Mouse (Mus musculus) MEL (cell line): ENCODE results near the gene Ptchd1.

ENCODE experiments used
- CHD2 ChIP-seq: IDR thresholded peaks from 2 replicates; pipeline ENCODE4 v1.6.1; 2011; ENCODE audit warnings: low read length, improper control_type of control experiment
- CTCF ChIP-seq, 3 experiments: IDR thresholded peaks in 2 of 3; conservative IDR thresholded peaks in 1 of 3; 2 replicates each; pipeline ENCODE4 v1.5.1; 2011 to 2012; ENCODE audit warnings: low read length in 3 of 3, low read depth in 2 of 3, mild to moderate bottlenecking in 2 of 3, improper control_type of control experiment in 1 of 3, inconsistent platforms in 1 of 3, mixed read lengths in 1 of 3, moderate library complexity in 1 of 3; ENCODE audit not compliant: control insufficient read depth in 1 of 3, insufficient read depth in 1 of 3, poor library complexity in 1 of 3, severe bottlenecking in 1 of 3
- EP300 ChIP-seq, 2 experiments: IDR thresholded peaks; 2 replicates each; pipeline ENCODE4 v1.6.1; 2011; ENCODE audit warnings: improper control_type of control experiment in 2 of 2, low read length in 2 of 2, low read depth in 1 of 2, mild to moderate bottlenecking in 1 of 2
- GATA1 ChIP-seq: IDR thresholded peaks from 2 replicates; pipeline ENCODE4 v1.6.1; 2011; ENCODE audit warnings: low read depth, low read length, improper control_type of control experiment
- JUND ChIP-seq: IDR thresholded peaks from 2 replicates; pipeline ENCODE4 v1.6.1; 2011; ENCODE audit warnings: low read depth, mild to moderate bottlenecking, improper control_type of control experiment, low read length
- KAT2A ChIP-seq: conservative IDR thresholded peaks from 2 replicates; pipeline ENCODE4 v1.6.1; 2012; ENCODE audit warnings: low read depth, low read length, improper control_type of control experiment, inconsistent platforms
- MAX ChIP-seq: IDR thresholded peaks from 2 replicates; pipeline ENCODE4 v1.6.1; 2011; ENCODE audit warnings: low read length, improper control_type of control experiment
- POLR2A ChIP-seq, 2 experiments: IDR thresholded peaks; 2 replicates each; pipeline ENCODE4 v1.6.1; 2011 to 2012; ENCODE audit warnings: low read length in 2 of 2, mild to moderate bottlenecking in 2 of 2, control low read depth in 1 of 2, improper control_type of control experiment in 1 of 2, low read depth in 1 of 2, moderate library complexity in 1 of 2; ENCODE audit not compliant: control insufficient read depth in 1 of 2, insufficient read depth in 1 of 2, poor library complexity in 1 of 2
- TAL1 ChIP-seq: IDR thresholded peaks from 2 replicates; pipeline ENCODE4 v1.6.1; 2012; ENCODE audit warnings: mild to moderate bottlenecking, inconsistent platforms, low read length, moderate library complexity, mixed read lengths
- USF1 ChIP-seq: IDR thresholded peaks from 2 replicates; pipeline ENCODE4 v1.6.1; 2014; ENCODE audit warnings: low read depth, mild to moderate bottlenecking, inconsistent platforms, low read length, improper control_type of control experiment, moderate library complexity
- USF2 ChIP-seq, 2 experiments: IDR thresholded peaks; 2 replicates each; pipeline ENCODE4 v1.6.1; 2011 to 2012; ENCODE audit warnings: improper control_type of control experiment in 2 of 2, low read length in 2 of 2, borderline replicate concordance in 1 of 2, inconsistent platforms in 1 of 2, low read depth in 1 of 2, mild to moderate bottlenecking in 1 of 2; ENCODE audit not compliant: insufficient read depth in 1 of 2
- ZKSCAN1 ChIP-seq: IDR thresholded peaks from 2 replicates; pipeline ENCODE4 v1.6.1; 2012; ENCODE audit warnings: low read depth, mild to moderate bottlenecking, inconsistent platforms, low read length, improper control_type of control experiment, moderate library complexity

DNA sequence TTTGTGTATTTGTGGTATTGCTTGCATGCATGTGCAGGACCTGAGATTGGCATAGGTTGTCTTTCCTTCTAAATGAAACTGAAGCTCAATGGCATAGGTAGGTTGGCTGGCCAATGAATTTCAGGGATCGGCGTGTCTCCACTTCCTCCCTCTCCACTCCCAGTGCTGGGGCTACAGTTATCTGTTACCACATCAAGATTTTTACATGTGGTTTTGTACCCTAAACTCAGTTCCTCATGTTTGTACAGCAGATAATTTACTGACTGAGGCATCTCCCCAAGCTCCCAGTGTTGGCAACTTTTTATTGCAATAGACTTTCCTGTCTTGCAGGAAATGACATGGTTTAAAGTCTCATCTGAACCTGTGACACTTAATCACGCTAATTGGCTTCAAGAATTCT is 22.4 kb upstream of the Ptchd1 start:
- TF ChIP-seq KAT2A = no peak
- no peak for TF ChIP-seq USF2 (IDR thresholded peaks at IDR 0.05; ENCODE audit: borderline replicate concordance in 1 of 2, insufficient read depth in 1 of 2, low read depth in 1 of 2, low read length in 2 of 2)
- TF ChIP-seq CTCF (IDR thresholded peaks at IDR 0.05 in 2 of 3, conservative IDR thresholded peaks at IDR 0.05 in 1 of 3; ENCODE audit: control insufficient read depth in 1 of 3, insufficient read depth in 1 of 3, low read depth in 2 of 3, low read length in 3 of 3, poor library complexity in 1 of 3, severe bottlenecking in 1 of 3) = no peak
- TF ChIP-seq GATA1 = no peak
- no peak for TF ChIP-seq JUND
- no peak for TF ChIP-seq CHD2
- TF ChIP-seq EP300 (IDR thresholded peaks at IDR 0.05; ENCODE audit: low read depth in 1 of 2, low read length in 2 of 2) = no peak
- TF ChIP-seq TAL1 = no peak
- no peak for TF ChIP-seq POLR2A (IDR thresholded peaks at IDR 0.05; ENCODE audit: control insufficient read depth in 1 of 2, insufficient read depth in 1 of 2, low read depth in 1 of 2, low read length in 2 of 2, poor library complexity in 1 of 2)
- no peak for TF ChIP-seq ZKSCAN1
- TF ChIP-seq USF1 = no peak
- TF ChIP-seq MAX = no peak
